ENCODE assay signal across 28 mouse cellular contexts in the genomic region with DNA sequence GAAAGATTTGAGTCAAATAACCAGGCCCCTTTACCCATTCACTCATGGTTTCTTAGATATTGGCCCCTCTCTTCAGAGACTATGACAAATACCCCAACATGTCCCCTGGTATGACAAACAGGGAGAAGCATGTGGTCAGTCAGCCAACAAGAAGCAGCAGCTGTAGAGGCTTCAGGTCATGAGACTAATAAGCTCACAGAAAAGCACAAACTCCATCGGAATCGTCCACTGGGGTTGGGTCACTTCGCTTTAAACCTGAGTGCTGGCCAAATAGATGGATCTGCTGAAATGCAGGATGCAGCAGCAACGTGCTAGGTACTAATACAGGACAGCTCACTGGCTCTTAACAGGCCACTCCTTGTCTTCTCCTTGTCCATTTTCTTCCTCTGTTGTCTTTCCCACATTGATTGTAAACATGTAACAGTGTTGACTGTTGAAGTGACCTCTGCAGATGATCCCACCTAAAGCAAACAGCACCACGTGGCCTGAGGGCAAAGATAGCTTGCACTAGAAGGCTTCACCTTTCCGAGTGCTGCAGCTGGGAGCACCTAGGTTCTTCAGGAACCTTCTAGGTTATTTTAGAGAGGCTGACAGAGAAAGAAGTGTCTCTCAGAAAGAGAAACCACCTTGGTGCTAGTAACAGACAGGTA. TPM values are rescaled to one million over a fixed set of nuclear protein-coding genes. Genes with fewer than 3 reads are reported as not detected.
"Had no signal": no experiment of that assay in that cellular context is flagged by ENCODE, and none has a peak within 500 bp of the region (broad histone marks: within the 10 kb centered on the region; RNA-seq: fewer than 3 reads in every experiment).

No protein-coding gene starts in this region.

- DNase-seq: gastrocnemius, adult 2 months; gastrocnemius, postnatal 10 days; gastrocnemius, postnatal 25 days; heart, adult 2 months; heart, postnatal 14 days; heart, postnatal 4 days; kidney, adult 18-20 months; kidney, adult 8-10 months; kidney, postnatal 10 days; kidney, postnatal 25 days; kidney, postnatal 4 days; left cerebral cortex, postnatal 4 days had no signal

- H3K27me3 ChIP-seq: heart, embryonic 13.5 days; heart, embryonic 15.5 days; hindbrain, embryonic 12.5 days; intestine, embryonic 15.5 days; limb, embryonic 13.5 days; limb, embryonic 15.5 days had no signal

- ATAC-seq: hindbrain, embryonic 16.5 days; inflammation-experienced regulatory T-cells, adult 6 months; intestine, embryonic 15.5 days; intestine, postnatal 0 days had no signal

- H3K4me1 ChIP-seq: intestine, embryonic 15.5 days; limb, embryonic 13.5 days; limb, embryonic 15.5 days had no signal

- H3K4me3 ChIP-seq: gastrocnemius, adult 2 months; heart, adult 2 months; heart, embryonic 13.5 days; heart, embryonic 15.5 days; hindbrain, embryonic 10.5 days; hindbrain, embryonic 12.5 days; intestine, embryonic 15.5 days; layer of hippocampus, adult 2 months; left cerebral cortex, adult 2 months; limb, embryonic 13.5 days; limb, embryonic 15.5 days had no signal

- H3K27ac ChIP-seq: gastrocnemius, adult 2 months; heart, adult 2 months; heart, embryonic 13.5 days; heart, embryonic 15.5 days; hindbrain, embryonic 10.5 days; hindbrain, embryonic 12.5 days; hindbrain, embryonic 14.5 days; intestine, embryonic 15.5 days; layer of hippocampus, adult 2 months; left cerebral cortex, adult 2 months; limb, embryonic 13.5 days; limb, embryonic 15.5 days; liver, embryonic 14.5 days had no signal

- H3K9ac ChIP-seq: heart, embryonic 13.5 days; heart, embryonic 15.5 days; hindbrain, embryonic 12.5 days; hindbrain, embryonic 14.5 days; intestine, embryonic 15.5 days; limb, embryonic 13.5 days; limb, embryonic 15.5 days; liver, embryonic 14.5 days had no signal

- H3K9me3 ChIP-seq: heart, embryonic 13.5 days; heart, embryonic 15.5 days; hindbrain, embryonic 10.5 days; hindbrain, embryonic 12.5 days; intestine, embryonic 15.5 days; limb, embryonic 13.5 days; limb, embryonic 15.5 days had no signal

- H3K36me3 ChIP-seq: heart, embryonic 13.5 days; heart, embryonic 15.5 days; hindbrain, embryonic 10.5 days; hindbrain, embryonic 12.5 days; intestine, embryonic 15.5 days; limb, embryonic 13.5 days; limb, embryonic 15.5 days had no signal

- H3K4me2 ChIP-seq: heart, embryonic 11.5 days; heart, embryonic 13.5 days; heart, embryonic 15.5 days; hindbrain, embryonic 12.5 days; hindbrain, embryonic 14.5 days; intestine, embryonic 15.5 days; limb, embryonic 13.5 days; limb, embryonic 15.5 days had no signal

RNA-seq across cellular contexts. Expression of a gene that starts 33.9 kb away (rescaled TPM):
- total RNA-seq: granulocyte monocyte progenitor cell, adult 5-6 weeks had no signal
